ENCODE assay signal across 16 mouse cellular contexts in genomic region chr10:11648151-11648550, GRCm38 (mm10).
"Had no signal": no experiment of that assay in that cellular context is flagged by ENCODE, and none has a peak within 500 bp of the region (broad histone marks: within the 10 kb centered on the region; RNA-seq: fewer than 3 reads in every experiment).

No protein-coding gene starts in this region.

- H3K9me3 ChIP-seq: neural tube, embryonic 13.5 days; neural tube, embryonic 15.5 days; stomach, embryonic 15.5 days had no signal

- H3K9ac ChIP-seq: neural tube, embryonic 13.5 days; neural tube, embryonic 15.5 days; stomach, embryonic 15.5 days had no signal

- H3K4me3 ChIP-seq: neural tube, embryonic 13.5 days; neural tube, embryonic 15.5 days; stomach, embryonic 15.5 days had no signal

- H3K4me2 ChIP-seq: neural tube, embryonic 13.5 days; neural tube, embryonic 15.5 days; stomach, embryonic 15.5 days had no signal

- H3K36me3 ChIP-seq: neural tube, embryonic 13.5 days; neural tube, embryonic 15.5 days; stomach, embryonic 15.5 days had no signal

- H3K4me1 ChIP-seq: neural tube, embryonic 13.5 days; neural tube, embryonic 15.5 days; stomach, embryonic 15.5 days had no signal

- H3K27ac ChIP-seq: neural tube, embryonic 13.5 days; neural tube, embryonic 15.5 days; stomach, embryonic 15.5 days; stomach, postnatal 0 days had no signal

- H3K27me3 ChIP-seq: neural tube, embryonic 13.5 days; neural tube, embryonic 15.5 days; stomach, embryonic 15.5 days had no signal

- DNase-seq: retina, postnatal 1 day; right cerebral cortex, adult 18-20 months; right cerebral cortex, postnatal 14 days; right cerebral cortex, postnatal 25 days; right cerebral cortex, postnatal 4 days; spleen, adult 18-20 months; thymus, adult 18-20 months; thymus, adult 2 months; thymus, postnatal 14 days; thymus, postnatal 25 days; thymus, postnatal 36 days; thymus, postnatal 4 days had no signal
